Mouse (Mus musculus): ENCODE data around the gene Aspm. TPM values are rescaled to one million over a fixed set of nuclear protein-coding genes. Genes with fewer than 3 reads are reported as not detected.
"Not testable (repeated sequence)": the region's sequence is repeated elsewhere in the genome, so short reads cannot be mapped to it uniquely, and the experiment has no call there.

The Aspm gene
- total and polyA plus RNA-seq, 3 experiments: 15.1 to 137 (median 15.1) TPM

DNA sequence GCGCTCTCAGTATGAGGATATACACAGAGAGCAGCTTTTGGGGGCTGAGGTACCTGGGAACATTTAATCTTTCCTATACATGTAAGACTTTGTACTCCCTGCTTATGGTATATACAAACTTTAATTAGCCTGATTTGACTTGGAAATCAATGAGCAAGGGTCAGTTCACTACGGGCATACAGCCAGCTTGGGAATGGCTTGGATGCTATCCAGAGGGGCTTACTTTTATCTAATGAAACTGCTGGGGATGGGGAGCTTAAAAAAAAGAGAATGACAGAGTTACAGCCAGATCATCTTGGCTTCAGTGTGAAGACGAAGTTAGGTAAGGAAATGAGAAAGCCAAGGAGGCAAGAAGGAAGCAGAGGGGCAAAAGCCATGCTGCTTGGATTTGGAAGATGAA is 29.6 kb upstream of the Aspm start:
- no peak for DNase-seq (ENCODE audit: low read depth, low spot score)
- peaks cover 6 to 19% of the 10 kb centered on the region in 2 experiments for H3K36me3 ChIP-seq (ENCODE audit: control insufficient read depth in 1 of 2, insufficient read depth in 2 of 2, low read length in 2 of 2)
- no peak overlapping the region for H3K4me3 ChIP-seq (ENCODE audit: control insufficient read depth in 1 of 2, insufficient read depth in 1 of 2, low read depth in 2 of 2, low read length in 2 of 2)
- no peak for TF ChIP-seq MAFK (IDR thresholded peaks at IDR 0.05; ENCODE audit: borderline replicate concordance, low read depth, low read length)
- H3K79me2 ChIP-seq (ENCODE audit: control insufficient read depth, insufficient read depth, low read length, poor library complexity): peaks cover 27% of the 10 kb centered on the region
- H3K27ac ChIP-seq (ENCODE audit: control insufficient read depth, low read depth, low read length): no peak overlapping the region
- peaks cover 5 to 16% of the 10 kb centered on the region in 2 experiments for H3K4me1 ChIP-seq (ENCODE audit: control insufficient read depth in 1 of 2, insufficient read depth in 2 of 2, low read length in 2 of 2)
- no peaks in the 10 kb centered on the region for H3K27me3 ChIP-seq (ENCODE audit: control insufficient read depth in 1 of 2, insufficient read depth in 2 of 2, low read length in 2 of 2)
- no peaks in the 10 kb centered on the region for H3K9me3 ChIP-seq (replicated peaks; ENCODE audit: insufficient read depth, low read length)
- H3K9ac ChIP-seq (ENCODE audit: control insufficient read depth, low read depth, low read length, poor library complexity, severe bottlenecking): no peak overlapping the region

DNA sequence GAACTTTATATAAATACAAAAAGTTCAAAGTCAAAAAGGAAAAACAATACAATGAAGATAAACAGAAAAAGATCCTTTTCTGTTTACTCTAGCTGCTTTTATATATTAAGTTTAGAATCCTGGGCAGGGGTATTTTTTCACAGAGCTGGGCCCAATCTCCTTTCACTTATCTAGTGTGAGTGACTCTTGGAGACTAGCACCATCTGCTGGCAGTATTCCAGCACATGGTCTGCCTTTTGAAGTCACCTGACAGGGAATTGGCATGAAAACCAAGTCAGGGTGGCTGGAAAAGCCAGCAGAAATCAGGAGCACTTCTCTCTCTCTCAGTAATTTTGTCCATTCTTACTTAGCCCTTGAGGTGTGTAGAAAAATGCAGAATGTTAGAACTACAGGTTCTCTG is 16.2 kb upstream of the Aspm start:
- H3K9me3 ChIP-seq (replicated peaks; ENCODE audit: insufficient read depth, low read length): no peaks in the 10 kb centered on the region
- no peak overlapping the region for H3K9ac ChIP-seq (ENCODE audit: control insufficient read depth, low read depth, low read length, poor library complexity, severe bottlenecking)
- DNase-seq (ENCODE audit: low read depth, low spot score): peak; percentile 54
- TF ChIP-seq CTCF (IDR thresholded peaks at IDR 0.05 in 2 of 3, conservative IDR thresholded peaks at IDR 0.05 in 1 of 3; ENCODE audit: control insufficient read depth in 1 of 3, insufficient read depth in 1 of 3, low read depth in 2 of 3, low read length in 3 of 3, poor library complexity in 1 of 3, severe bottlenecking in 1 of 3): peak in 2 of 3 experiments; percentile 21 to 27; a peak in 2 of 6 replicates
- TF ChIP-seq SMC3 (IDR thresholded peaks at IDR 0.05; ENCODE audit: low read depth, low read length): peak; percentile 25; the same call in 1 of the 2 replicates
- 0 out of 2 replicates have a peak, but pooled peaks have one; percentile 9 for TF ChIP-seq BHLHE40 (IDR thresholded peaks at IDR 0.05; ENCODE audit: borderline replicate concordance, low read depth, low read length)
- peak; percentile 73 for TF ChIP-seq USF1 (IDR thresholded peaks at IDR 0.05; ENCODE audit: low read depth, low read length)
- TF ChIP-seq CHD2 (IDR thresholded peaks at IDR 0.05; ENCODE audit: low read length): no peak
- TF ChIP-seq RAD21 (IDR thresholded peaks at IDR 0.05; ENCODE audit: low read depth, low read length): no peak
- peak; percentile 56 for TF ChIP-seq MAX (IDR thresholded peaks at IDR 0.05; ENCODE audit: low read length)
- no peaks in the 10 kb centered on the region for H3K79me2 ChIP-seq (ENCODE audit: control insufficient read depth, insufficient read depth, low read length, poor library complexity)
- no peaks in the 10 kb centered on the region for H3K27me3 ChIP-seq (ENCODE audit: control insufficient read depth in 1 of 2, insufficient read depth in 2 of 2, low read length in 2 of 2)
- H3K4me1 ChIP-seq (ENCODE audit: control insufficient read depth in 1 of 2, insufficient read depth in 2 of 2, low read length in 2 of 2): no peaks in the 10 kb centered on the region
- H3K4me3 ChIP-seq (ENCODE audit: control insufficient read depth in 1 of 2, insufficient read depth in 1 of 2, low read depth in 2 of 2, low read length in 2 of 2): no peak overlapping the region
- H3K27ac ChIP-seq (ENCODE audit: control insufficient read depth, low read depth, low read length): no peak overlapping the region
- H3K36me3 ChIP-seq (ENCODE audit: control insufficient read depth in 1 of 2, insufficient read depth in 2 of 2, low read length in 2 of 2): peaks cover 0 to 42% of the 10 kb centered on the region in 2 experiments; a peak in 3 of 4 replicates

DNA sequence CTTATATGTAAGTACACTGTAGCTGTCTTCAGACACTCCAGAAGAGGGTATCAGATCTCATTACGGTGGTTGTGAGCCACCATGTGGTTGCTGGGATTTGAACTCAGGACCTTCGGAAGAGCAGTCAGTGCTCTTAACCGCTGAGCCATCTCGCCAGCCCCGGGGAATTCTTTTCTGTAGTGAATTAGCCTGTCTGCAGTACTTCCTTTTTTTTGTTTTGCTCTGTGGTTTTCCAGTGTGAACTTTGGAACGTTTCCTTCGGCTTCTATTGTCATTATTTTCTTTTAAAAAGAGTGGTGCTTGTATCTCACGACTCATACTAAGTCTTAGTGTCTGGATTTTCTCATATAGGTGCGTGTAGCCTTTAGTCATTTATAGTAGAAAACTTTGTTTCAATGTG is 11.5 kb upstream of the Aspm start:
- H3K27me3 ChIP-seq (ENCODE audit: control insufficient read depth in 1 of 2, insufficient read depth in 2 of 2, low read length in 2 of 2); H3K79me2 ChIP-seq (ENCODE audit: control insufficient read depth, insufficient read depth, low read length, poor library complexity); H3K9me3 ChIP-seq (replicated peaks; ENCODE audit: insufficient read depth, low read length); H3K4me3 ChIP-seq (ENCODE audit: control insufficient read depth in 1 of 2, insufficient read depth in 1 of 2, low read depth in 2 of 2, low read length in 2 of 2); DNase-seq (ENCODE audit: low read depth, low spot score); H3K27ac ChIP-seq (ENCODE audit: control insufficient read depth, low read depth, low read length); H3K4me1 ChIP-seq (ENCODE audit: control insufficient read depth in 1 of 2, insufficient read depth in 2 of 2, low read length in 2 of 2); H3K9ac ChIP-seq (ENCODE audit: control insufficient read depth, low read depth, low read length, poor library complexity, severe bottlenecking): not testable (repeated sequence)
- H3K36me3 ChIP-seq (ENCODE audit: control insufficient read depth in 1 of 2, insufficient read depth in 2 of 2, low read length in 2 of 2): peaks cover 0 to 37% of the 10 kb centered on the region in 2 experiments; a peak in 2 of 4 replicates
- TF ChIP-seq TBP (IDR thresholded peaks at IDR 0.05; ENCODE audit: low read depth, low read length): peak; percentile 59
